In the genomic region with DNA sequence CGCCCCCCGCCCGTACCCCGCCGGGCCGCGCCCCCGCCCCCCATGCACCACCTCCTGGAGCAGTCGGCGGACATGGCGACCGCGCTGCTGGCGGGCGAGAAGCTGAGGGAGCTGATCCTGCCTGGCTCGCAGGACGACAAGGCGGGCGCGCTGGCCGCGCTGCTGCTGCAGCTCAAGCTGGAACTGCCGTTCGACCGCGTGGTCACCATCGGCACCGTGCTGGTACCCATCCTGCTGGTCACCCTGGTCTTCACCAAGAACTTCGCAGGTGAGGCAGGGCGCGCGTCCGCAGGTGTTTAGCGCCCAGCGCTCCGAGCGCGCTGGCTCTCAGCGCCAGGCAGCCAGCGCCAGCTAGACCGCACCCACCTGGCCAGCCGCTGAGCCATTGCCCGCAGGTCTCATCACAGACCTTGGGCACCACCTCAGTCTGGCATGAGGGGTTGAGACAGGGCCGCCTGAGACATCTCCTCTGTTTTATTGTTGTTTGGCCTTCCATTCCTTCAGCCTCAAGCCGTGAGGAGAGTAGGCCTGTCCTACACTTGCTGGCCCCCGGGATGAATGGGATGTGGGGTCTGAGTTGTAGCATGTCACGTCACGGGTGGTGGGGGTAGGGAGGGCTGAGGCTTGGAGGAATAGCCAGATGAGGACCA, we compare ENCODE assay signal across 8 mouse cellular contexts. TPM values are rescaled to one million over a fixed set of nuclear protein-coding genes. Genes with fewer than 3 reads are reported as not detected.
DNase-seq lines count a peak whose midpoint lies in the region; ATAC-seq and TF ChIP-seq lines count a peak whose summit lies in the region.

No protein-coding gene starts in this region.

- H3K9ac ChIP-seq in hindbrain, embryonic 12.5 days = peak overlapping the region; percentile 90
- H3K9ac ChIP-seq in liver, postnatal 0 days (replicated peaks) = 0 out of 2 replicates have a peak overlapping the region, but pooled peaks have one; percentile 7
- peak overlapping the region; percentile 72 for H3K9ac ChIP-seq in stomach, embryonic 16.5 days (ENCODE audit: low read length)

- H3K9me3 ChIP-seq in hindbrain, embryonic 12.5 days (replicated peaks) = no peaks in the 10 kb centered on the region
- H3K9me3 ChIP-seq in liver, postnatal 0 days (ENCODE audit: low read length) = no peaks in the 10 kb centered on the region
- no peaks in the 10 kb centered on the region for H3K9me3 ChIP-seq in stomach, embryonic 16.5 days (replicated peaks; ENCODE audit: control insufficient read depth, low read length)

- no peak for TF ChIP-seq CTCF in left cerebral cortex, adult 2 months (IDR thresholded peaks at IDR 0.05)
- TF ChIP-seq CTCF in liver, postnatal 0 days (IDR thresholded peaks at IDR 0.05; ENCODE audit: low read depth) = no peak

- H3K36me3 ChIP-seq in hindbrain, embryonic 12.5 days = no peaks in the 10 kb centered on the region
- H3K36me3 ChIP-seq in liver, postnatal 0 days (replicated peaks; ENCODE audit: insufficient read depth, low read length) = no peaks in the 10 kb centered on the region
- H3K36me3 ChIP-seq in stomach, embryonic 16.5 days (ENCODE audit: control insufficient read depth, insufficient read depth, low read length) = no peaks in the 10 kb centered on the region

- H3K4me3 ChIP-seq in left cerebral cortex, adult 2 months = peak overlapping the region; percentile 82
- peak overlapping the region; percentile 82 for H3K4me3 ChIP-seq in hindbrain, embryonic 12.5 days
- peak overlapping the region; percentile 48 for H3K4me3 ChIP-seq in liver, postnatal 0 days (ENCODE audit: low read depth, low read length)
- H3K4me3 ChIP-seq in stomach, embryonic 16.5 days (replicated peaks; ENCODE audit: low read length) = peak overlapping the region; percentile 58

- peak overlapping the region; percentile 89 for H3K4me2 ChIP-seq in hindbrain, embryonic 12.5 days (replicated peaks)
- H3K4me2 ChIP-seq in liver, postnatal 0 days (ENCODE audit: low read depth, low read length) = peak overlapping the region; percentile 75
- peak overlapping the region; percentile 99 for H3K4me2 ChIP-seq in stomach, embryonic 16.5 days (ENCODE audit: low read depth, low read length)

- DNase-seq in left cerebral cortex, adult 2 months (ENCODE audit: extremely low spot score in 1 of 2, low spot score in 2 of 2) = peak; percentile 43 to 45
- DNase-seq in left cerebral cortex, adult 11 months (ENCODE audit: low spot score) = no peak
- DNase-seq in adrenal gland, postnatal 36 days = peak; percentile 25 to 54
- peak; percentile 73 for DNase-seq in embryo, embryonic 11 days
- no peak for DNase-seq in liver, postnatal 0 days
- DNase-seq in gastrocnemius, postnatal 14 days = no peak

- H3K27me3 ChIP-seq in hindbrain, embryonic 12.5 days = peaks cover 43% of the 10 kb centered on the region
- peaks cover 53% of the 10 kb centered on the region for H3K27me3 ChIP-seq in liver, postnatal 0 days (ENCODE audit: insufficient read depth, low read length)
- H3K27me3 ChIP-seq in stomach, embryonic 16.5 days (ENCODE audit: control insufficient read depth, insufficient read depth, low read length) = peaks cover 30% of the 10 kb centered on the region

- no peak for TF ChIP-seq EP300 in liver, postnatal 0 days (IDR thresholded peaks at IDR 0.05; ENCODE audit: low read depth)

- peak; percentile 64 for ATAC-seq in hindbrain, embryonic 12.5 days (ENCODE audit: low FRiP score)
- ATAC-seq in liver, postnatal 0 days = no peak
- peak; percentile 23; the same call in 1 of the 2 replicates for ATAC-seq in stomach, embryonic 16.5 days (ENCODE audit: insufficient read depth, low FRiP score)

- WGBS in hindbrain, embryonic 12.5 days = 1% methylated on average over 40 of the region's 48 CpGs
- 6% methylated on average over 39 of the region's 48 CpGs for WGBS in liver, postnatal 0 days (ENCODE audit: insufficient replicate concordance)
- 2% methylated on average over 46 of the region's 48 CpGs for WGBS in stomach, embryonic 16.5 days

- peak overlapping the region; percentile 88 for H3K27ac ChIP-seq in left cerebral cortex, adult 2 months
- H3K27ac ChIP-seq in hindbrain, embryonic 12.5 days = peak overlapping the region; percentile 58; the same call in 1 of the 2 replicates
- H3K27ac ChIP-seq in liver, postnatal 0 days (ENCODE audit: low read depth) = no peak overlapping the region
- no peak overlapping the region for H3K27ac ChIP-seq in stomach, embryonic 16.5 days (ENCODE audit: low read length)

- intact Hi-C loops in left cerebral cortex, adult 2 months (cut with DNase I) = loop anchor here (5.0 kb wide), 1 partner anchor 233 kb away; no protein-coding TSS in a partner anchor
- intact Hi-C loops in gastrocnemius, postnatal 14 days (cut with DNase I; ENCODE audit: low total_unique reads) = no loop called here

- 0 out of 2 replicates have a peak, but pooled peaks cover 7% of the 10 kb centered on the region for H3K4me1 ChIP-seq in hindbrain, embryonic 12.5 days
- H3K4me1 ChIP-seq in liver, postnatal 0 days (ENCODE audit: insufficient read depth) = no peaks in the 10 kb centered on the region
- peaks cover 4% of the 10 kb centered on the region; the same call in 1 of the 2 replicates for H3K4me1 ChIP-seq in stomach, embryonic 16.5 days (ENCODE audit: control insufficient read depth, insufficient read depth, low read length)

RNA-seq across cellular contexts. Expression of a gene that starts 0.6 kb away (rescaled TPM):
- total RNA-seq in left cerebral cortex, adult 2 months (2021) = 100 to 1,000 TPM in 1 of 2 experiments, 10 to 100 TPM in 1; 99.1 to 121 TPM
- under 1 TPM; 0.56 to 0.99 TPM for total RNA-seq in adrenal gland, postnatal 36 days (2021)
- polyA plus RNA-seq in hindbrain, embryonic 12.5 days (2016; fragmentation: Nextera tagmentation; extraction: Ambion mirVana) = 2.0 and 2.1 TPM in 2 replicates
- polyA plus RNA-seq in liver, postnatal 0 days (2015; fragmentation: Nextera tagmentation; extraction: Ambion mirVana) = not detected in 2 replicates
- polyA plus RNA-seq in stomach, embryonic 16.5 days (2015; fragmentation: Nextera tagmentation; extraction: Ambion mirVana) = 0.40 and 1.2 TPM in 2 replicates
- under 1 TPM in 1 of 2 experiments, not detected in 1; 0.27 TPM for total RNA-seq in gastrocnemius, postnatal 14 days (2021)

RNA-seq across cellular contexts. Expression of a gene that starts 14.8 kb away (rescaled TPM):
- total RNA-seq in left cerebral cortex, adult 2 months (2021) = 10 to 100 TPM; 17.5 to 20.5 TPM
- total RNA-seq in adrenal gland, postnatal 36 days (2021) = 10 to 100 TPM; 41.7 to 43.4 TPM
- 43.2 and 48.4 TPM in 2 replicates for polyA plus RNA-seq in hindbrain, embryonic 12.5 days (2016; fragmentation: Nextera tagmentation; extraction: Ambion mirVana)
- 23.3 and 23.6 TPM in 2 replicates for polyA plus RNA-seq in liver, postnatal 0 days (2015; fragmentation: Nextera tagmentation; extraction: Ambion mirVana)
- polyA plus RNA-seq in stomach, embryonic 16.5 days (2015; fragmentation: Nextera tagmentation; extraction: Ambion mirVana) = 59.9 and 70.2 TPM in 2 replicates
- total RNA-seq in gastrocnemius, postnatal 14 days (2021) = 10 to 100 TPM; 20.4 to 23.6 TPM

RNA-seq across cellular contexts. Expression of a gene that starts 28.7 kb away (rescaled TPM):
- 10 to 100 TPM; 21.1 to 21.3 TPM for total RNA-seq in left cerebral cortex, adult 2 months (2021)
- 10 to 100 TPM; 29.8 to 44.9 TPM for total RNA-seq in adrenal gland, postnatal 36 days (2021)
- 23.9 and 24.8 TPM in 2 replicates for polyA plus RNA-seq in hindbrain, embryonic 12.5 days (2016; fragmentation: Nextera tagmentation; extraction: Ambion mirVana)
- polyA plus RNA-seq in liver, postnatal 0 days (2015; fragmentation: Nextera tagmentation; extraction: Ambion mirVana) = 14.3 and 14.7 TPM in 2 replicates
- 13.4 and 15.0 TPM in 2 replicates for polyA plus RNA-seq in stomach, embryonic 16.5 days (2015; fragmentation: Nextera tagmentation; extraction: Ambion mirVana)
- 10 to 100 TPM in 1 of 2 experiments, 1 to 10 TPM in 1; 9.8 to 10.1 TPM for total RNA-seq in gastrocnemius, postnatal 14 days (2021)

Comparison
In these comparisons a context has a peak if more than half of its experiments do, and no peak if none do; other contexts are left out.
1. DNase-seq: peak in left cerebral cortex, adult 2 months (2 of 2), adrenal gland, postnatal 36 days (2 of 2) and embryo, embryonic 11 days (single experiment); none in left cerebral cortex, adult 11 months (single experiment), liver, postnatal 0 days (single experiment) and gastrocnemius, postnatal 14 days (single experiment).
2. H3K27ac ChIP-seq: peak in left cerebral cortex, adult 2 months (single experiment) and hindbrain, embryonic 12.5 days (single experiment); none in liver, postnatal 0 days (single experiment) and stomach, embryonic 16.5 days (single experiment).
3. H3K9ac ChIP-seq: peak in every context shown above with its lines; median percentile 90 in hindbrain, embryonic 12.5 days; 72 in stomach, embryonic 16.5 days; 7 in liver, postnatal 0 days.
4. RNA of a gene that starts 0.6 kb away (total RNA-seq): 99.1 to 121 TPM in left cerebral cortex, adult 2 months; 0.56 to 0.99 TPM in adrenal gland, postnatal 36 days and 0.27 TPM in gastrocnemius, postnatal 14 days; every median in the first group is over 10 times any median in the second.
5. Peak in every context shown above with its lines, with median percentiles within 50 percentile points of each other: H3K4me3 ChIP-seq and H3K4me2 ChIP-seq.